Mouse (Mus musculus) stomach, postnatal 0 days (tissue): ENCODE results near the gene Tmem123.

Experiments used
- CTCF ChIP-seq: IDR thresholded peaks from 2 replicates; pipeline ENCODE4 v1.5.1; 2016; ENCODE audit warnings: antibody characterized with exemption, low read depth, mild to moderate bottlenecking, moderate library complexity
- EP300 ChIP-seq: optimal IDR thresholded peaks from 2 replicates; pipeline ENCODE3; 2016; ENCODE audit warnings: antibody characterized with exemption

- TF ChIP-seq CTCF (no peak), EP300 (no peak)
Observed at GRCm38 (mm10) chr9:7775986-7776385, 12.1 kb downstream of the Tmem123 start.
